Mouse (Mus musculus) inflammation-experienced regulatory T-cells, adult 6 months (primary cell): Measurements from ENCODE around the gene Cfap57. TPM values are rescaled to one million over a fixed set of nuclear protein-coding genes. Genes with fewer than 3 reads are reported as not detected.

ENCODE experiments used
- ATAC-seq: one replicate; pipeline ENCODE4 v1.8.0; 2017
- polyA plus RNA-seq, 3 experiments: library from polyadenylated mRNA; unstranded; fragments of 100-300 nt; shearing (Covaris generic); gene quantifications; one replicate each; pipeline ENCODE4 v1.2.1; 2017

Cfap57 gene
- polyA plus RNA-seq, result under 1 TPM in 1 of 3 experiments, not detected in 2; 0.09 TPM

DNA sequence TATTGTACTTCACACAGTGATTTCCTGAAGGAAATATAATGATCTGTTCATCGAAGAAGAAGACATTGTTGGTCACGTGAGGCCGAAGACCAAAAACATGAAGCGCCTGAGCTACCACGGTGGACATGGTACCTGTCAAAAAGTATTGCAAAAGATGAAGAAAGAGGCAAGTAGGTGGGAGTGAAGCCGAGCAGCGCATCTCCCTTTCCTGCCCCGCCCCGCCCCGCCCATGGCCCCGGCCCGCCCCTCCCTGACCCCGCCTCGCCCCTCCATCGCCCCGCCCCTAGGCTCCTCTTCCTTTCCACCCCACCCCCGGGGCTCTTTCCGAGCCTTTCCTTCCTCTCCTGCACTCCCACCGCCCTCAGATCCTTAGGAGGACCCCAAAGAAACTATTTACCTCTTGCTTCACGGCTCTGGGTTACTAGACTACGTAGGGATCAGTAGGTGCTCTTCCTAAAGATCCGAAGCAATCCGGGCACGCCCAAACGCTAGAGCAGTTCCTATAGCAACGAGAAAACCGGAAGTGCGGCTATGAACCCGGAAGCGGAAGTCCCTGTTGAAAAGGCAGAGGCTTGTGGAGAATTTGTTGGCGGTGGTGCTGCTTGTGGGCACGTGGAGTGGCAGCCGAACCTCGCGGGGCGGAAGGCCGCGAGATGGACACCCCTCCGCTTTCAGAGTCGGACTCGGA is at the start of gene Cfap57, which contains the start of gene Ebna1bp2:
Gene Cfap57, minus strand, starts transcription at position 499 of the 688 bp plus-strand sequence.
Gene Ebna1bp2, plus strand, starts transcription at position 521 of the 688 bp plus-strand sequence.
- ATAC-seq, result peak; percentile 97

GRCm38 (mm10) chr4:118658652-118659051 is 38.1 kb upstream of the Cfap57 start, which contains the start of gene Olfr62:
TSS of gene Olfr62 (plus strand) at chr4:118658952.
- ATAC-seq, result no peak

- ATAC-seq, result no peak
Observed at GRCm38 (mm10) chr4:118645234-118645633, 24.7 kb upstream of the Cfap57 start.

- ATAC-seq, result no peak
Observed at GRCm38 (mm10) chr4:118642346-118643190, 22.0 kb upstream of the Cfap57 start.

- no peak for ATAC-seq
Observed at GRCm38 (mm10) chr4:118630261-118630660, 9.7 kb upstream of the Cfap57 start.

DNA sequence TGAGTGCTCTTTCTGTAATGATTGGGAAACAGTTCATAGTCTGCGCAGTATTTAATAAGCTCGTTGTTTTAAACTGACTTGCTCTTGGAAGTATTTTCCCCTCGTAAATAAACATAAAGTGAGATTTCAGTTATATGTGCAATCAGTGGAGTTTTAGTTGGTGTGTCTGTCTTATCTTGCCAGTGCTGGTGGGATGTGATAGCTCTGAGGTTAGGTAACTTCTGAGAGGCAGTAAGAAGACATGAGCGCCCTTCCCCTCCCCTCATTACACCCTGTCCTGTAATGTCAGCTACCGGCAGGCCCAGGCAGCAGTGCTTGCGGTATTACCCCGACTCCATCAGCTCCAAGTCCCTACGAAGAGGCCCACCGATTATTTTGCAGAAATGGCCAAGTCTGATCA is 1.2 kb upstream of the Cfap57 start:
- ATAC-seq, result no peak

DNA sequence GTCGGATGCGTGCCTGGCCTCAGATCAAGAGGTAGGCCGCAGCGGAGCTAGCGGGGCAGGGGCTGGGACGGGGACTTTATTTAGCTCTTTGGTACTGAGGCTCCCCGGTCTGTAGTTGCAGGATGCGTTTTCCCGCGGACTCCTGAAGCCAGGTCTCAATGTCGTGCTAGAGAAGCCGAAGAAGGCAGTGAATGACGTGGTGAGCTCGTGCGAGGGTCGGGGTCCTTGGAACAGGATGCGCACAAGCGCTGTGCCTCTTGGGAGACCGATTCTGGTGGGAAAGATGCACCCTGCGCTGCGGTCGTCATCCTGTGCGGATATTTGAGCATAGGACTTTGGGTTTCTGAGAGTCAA is 367 bp upstream of the Cfap57 start:
- ATAC-seq, result peak; percentile 39

GRCm38 (mm10) chr4:118615412-118615811 is 5.2 kb downstream of the Cfap57 start:
- no peak for ATAC-seq

DNA sequence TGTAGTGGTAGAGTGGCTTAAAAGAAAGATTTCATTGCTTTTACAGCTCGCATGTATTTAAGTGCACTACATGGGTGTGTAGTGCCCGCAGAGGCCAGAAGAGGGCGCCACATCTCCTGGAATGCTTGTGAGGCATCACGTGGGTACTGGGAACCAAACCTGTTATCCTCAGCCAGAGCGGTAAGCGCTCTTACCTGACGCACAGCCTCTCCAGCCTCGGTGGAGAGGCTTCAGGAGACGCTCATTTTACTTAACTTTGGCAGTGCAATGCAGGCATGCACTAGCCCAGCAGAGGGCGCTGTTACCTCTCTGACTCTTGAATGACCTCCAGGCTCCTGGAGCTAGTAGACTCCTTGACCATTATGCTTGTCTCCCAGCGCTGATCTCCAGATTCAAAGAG is 8.0 kb downstream of the Cfap57 start:
- no peak for ATAC-seq

- no peak for ATAC-seq
Observed at GRCm38 (mm10) chr4:118609836-118610235, 10.7 kb downstream of the Cfap57 start.

GRCm38 (mm10) chr4:118604065-118604464 is 16.5 kb downstream of the Cfap57 start:
- ATAC-seq, result no peak

- no peak for ATAC-seq
Observed at GRCm38 (mm10) chr4:118589733-118590130, 30.8 kb downstream of the Cfap57 start.

DNA sequence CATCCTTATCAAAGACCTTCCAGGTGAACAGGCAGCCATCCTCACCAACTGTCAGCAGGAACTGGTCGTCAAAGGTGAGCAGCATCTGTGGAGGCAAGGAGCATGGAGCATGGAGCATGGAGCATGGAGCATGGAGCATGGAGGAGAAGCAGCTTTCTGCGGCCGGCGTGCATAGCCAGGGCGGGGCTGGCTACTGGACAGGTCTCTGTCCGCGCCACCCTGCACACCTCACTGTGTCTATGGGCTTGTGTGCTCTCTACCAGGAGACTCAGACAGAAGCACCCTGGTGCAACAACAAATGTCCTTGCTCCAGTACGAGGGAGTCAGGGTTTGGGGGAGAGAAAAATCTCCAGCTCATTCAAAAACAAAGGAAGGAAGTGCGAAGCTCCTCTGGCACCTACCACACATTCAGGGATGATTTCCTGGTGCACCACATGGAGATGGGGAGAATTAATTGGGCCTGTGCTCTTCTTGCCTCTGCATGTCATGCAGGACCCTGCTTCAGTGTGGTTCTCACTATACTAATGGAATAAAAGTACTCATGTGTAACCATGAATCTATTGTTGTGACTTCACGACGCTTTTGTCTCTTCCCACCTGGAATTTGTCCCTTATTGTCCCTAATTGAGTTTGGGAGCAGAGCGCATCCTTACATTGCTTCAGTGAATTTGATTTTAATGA is 31.4 kb downstream of the Cfap57 start:
- no peak for ATAC-seq

GRCm38 (mm10) chr4:118582629-118583028 is 37.9 kb downstream of the Cfap57 start:
- no peak for ATAC-seq

GRCm38 (mm10) chr4:118581508-118581907 is 39.1 kb downstream of the Cfap57 start:
- ATAC-seq, result no peak

DNA sequence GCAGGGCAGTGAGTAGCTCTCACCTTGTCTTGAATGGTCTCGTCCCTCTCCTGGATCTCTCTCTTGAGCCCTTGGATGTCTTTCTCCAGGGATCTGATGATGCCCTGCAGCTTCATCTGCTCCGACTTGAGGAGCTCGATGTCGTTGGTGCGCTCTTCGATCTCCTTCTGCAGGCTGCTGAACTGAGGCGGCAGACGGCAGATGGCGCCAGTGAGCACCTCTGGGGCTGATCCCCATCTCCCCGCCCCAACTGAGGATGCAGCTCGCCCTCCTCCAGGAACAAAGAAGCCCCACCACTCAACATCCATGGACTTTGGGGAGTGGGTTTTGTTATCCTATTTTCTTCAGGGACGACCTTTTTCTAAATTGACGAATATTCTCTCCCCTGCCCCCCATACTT is 41.3 kb downstream of the Cfap57 start:
- no peak for ATAC-seq

DNA sequence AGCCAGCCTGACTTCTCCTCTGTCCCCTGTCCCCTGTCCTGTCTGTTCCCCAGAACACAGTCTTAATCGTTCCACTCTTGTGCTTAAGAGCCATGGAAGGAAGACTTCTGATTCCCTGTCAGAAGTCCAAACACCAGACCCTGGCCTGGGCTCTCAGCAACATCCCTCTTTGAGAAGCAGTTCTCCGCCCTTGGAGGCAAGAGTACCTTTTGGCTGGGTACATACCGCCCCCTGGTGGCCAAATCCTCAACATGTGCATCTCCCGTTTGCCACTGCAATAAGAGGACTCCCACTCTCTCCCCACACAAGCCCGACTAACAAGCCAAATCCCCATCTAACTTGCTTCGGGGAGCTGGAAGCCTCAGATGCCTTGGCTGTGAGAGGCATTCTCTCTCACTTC is 44.5 kb downstream of the Cfap57 start:
- no peak for ATAC-seq

DNA sequence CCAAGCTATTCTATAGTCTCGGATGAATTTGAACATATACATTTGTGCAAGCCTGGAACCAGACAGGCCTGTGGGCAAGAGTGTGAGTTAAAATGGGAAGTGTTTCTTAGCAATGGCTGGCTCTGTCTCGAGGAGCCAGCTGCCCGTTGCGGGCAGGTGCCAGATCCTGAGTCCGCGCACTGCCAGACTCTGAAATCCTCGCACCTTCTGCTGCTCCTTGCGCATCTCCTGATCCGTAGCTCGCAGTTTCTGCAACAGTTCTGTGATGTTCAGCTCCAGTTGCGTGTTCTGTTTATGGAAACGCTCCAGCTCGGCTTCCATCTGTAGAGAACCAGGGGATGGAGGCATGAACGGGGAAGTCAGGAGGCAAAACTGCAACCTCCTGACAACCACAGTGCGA is 49.1 kb downstream of the Cfap57 start:
- ATAC-seq, result no peak

DNA sequence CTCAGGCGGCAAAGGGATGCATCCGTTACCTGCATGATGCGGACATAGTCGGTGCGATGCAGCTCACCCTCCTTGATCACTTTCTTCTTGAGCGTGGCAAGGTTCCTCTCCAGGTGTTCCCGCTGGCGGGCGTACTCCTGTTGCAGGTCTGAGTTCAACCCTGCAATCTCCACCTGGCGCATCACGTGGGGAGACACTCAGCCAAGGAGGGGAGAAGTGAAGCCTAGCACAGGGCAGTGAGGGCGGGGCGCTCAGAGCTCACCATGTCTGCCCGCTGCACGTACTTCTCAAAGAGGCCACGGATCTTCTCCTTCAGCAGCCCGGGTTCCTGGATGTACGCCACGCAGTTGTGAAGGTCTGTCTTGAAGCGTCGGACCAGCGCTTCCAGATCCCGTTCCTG is 51.3 kb downstream of the Cfap57 start:
- ATAC-seq, result no peak

- ATAC-seq, result no peak
Observed at GRCm38 (mm10) chr4:118568709-118569108, 51.9 kb downstream of the Cfap57 start.

DNA sequence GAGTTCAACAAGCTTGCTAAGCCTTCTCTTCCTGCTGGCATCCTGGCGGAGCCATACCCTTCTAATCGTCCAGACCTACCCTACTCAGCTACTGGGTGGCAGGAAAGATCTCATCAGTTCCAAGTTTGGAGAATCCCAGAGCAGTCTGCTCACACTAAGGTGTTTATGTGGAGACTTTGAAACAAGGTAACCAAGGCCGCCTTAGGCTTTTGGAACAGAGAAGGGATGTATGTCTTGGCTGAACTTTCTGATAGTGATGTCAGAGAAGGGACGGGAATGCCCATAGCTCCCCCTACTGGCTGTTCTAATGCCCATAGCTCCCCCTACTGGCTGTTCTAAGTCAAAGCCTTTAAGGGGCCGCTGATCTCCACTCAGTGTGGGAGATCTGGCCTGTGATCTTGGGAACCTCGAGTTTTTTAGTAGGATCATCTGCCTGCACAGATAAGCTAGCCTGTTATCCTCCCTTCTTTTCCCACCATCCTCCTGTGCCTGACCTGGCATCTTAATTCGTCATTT is 54.4 kb downstream of the Cfap57 start:
- no peak for ATAC-seq

DNA sequence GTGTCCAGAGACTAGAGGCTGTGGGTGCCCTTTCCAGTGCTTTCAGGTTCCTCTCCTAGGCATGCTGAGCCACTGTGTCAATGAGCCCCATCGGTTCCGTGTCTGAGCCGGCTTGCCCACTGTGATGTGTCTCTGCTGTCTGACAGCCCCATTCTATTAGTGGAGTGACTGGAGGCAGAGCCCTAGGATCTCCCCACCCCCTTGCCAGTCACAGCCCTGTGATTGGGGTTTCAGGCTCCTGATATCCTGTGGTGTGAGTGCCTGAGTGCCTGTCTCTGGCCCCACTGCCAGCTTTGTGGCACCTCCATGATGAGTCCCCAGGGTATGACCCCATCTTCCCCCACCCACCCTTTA is 55.7 kb downstream of the Cfap57 start:
- no peak for ATAC-seq
